Mouse (Mus musculus) bone marrow, adult 2 months (tissue): ENCODE results near the gene Wwc2.

Experiments used
- CTCF ChIP-seq: fragments of 200-500 bp; IDR thresholded peaks from 2 replicates; pipeline ENCODE4 v1.5.1; 2011; ENCODE audit warnings: low read length, control low read depth; ENCODE audit not compliant: control insufficient read depth, insufficient read depth
- POLR2A ChIP-seq: fragments of 200-500 bp; IDR thresholded peaks from 2 replicates; pipeline ENCODE4 v1.6.1; 2011; ENCODE audit warnings: low read depth, mild to moderate bottlenecking, control low read depth, low read length, borderline replicate concordance; ENCODE audit not compliant: control insufficient read depth

- no peak for TF ChIP-seq CTCF
- no peak for TF ChIP-seq POLR2A
Observed at GRCm38 (mm10) chr8:47922011-47922410, 68.7 kb downstream of the Wwc2 start.
